Mouse (Mus musculus) megakaryocyte-erythroid progenitor cell, adult 5-6 weeks (primary cell): ENCODE data around the gene Ccdc57. TPM values are rescaled to one million over a fixed set of nuclear protein-coding genes. Genes with fewer than 3 reads are reported as not detected.
"Not testable (repeated sequence)": the region's sequence is repeated elsewhere in the genome, so short reads cannot be mapped to it uniquely, and the experiment has no call there.

Source experiments
- ATAC-seq: replicated peaks from 2 replicates; pipeline ENCODE4 v1.8.0; 2016; ENCODE audit warnings: mild to moderate bottlenecking, inconsistent platforms; ENCODE audit not compliant: severe bottlenecking, poor library complexity, low FRiP score, low TSS enrichment
- total RNA-seq, 2 experiments: library from RNA; stranded (forward) in 1 of 2; stranded (reverse) in 1 of 2; fragments of 200-1000, 215-1000 nt in 1 of 2; fragments of >200 nt in 1 of 2; fragmentation: Nextera tagmentation in 1 of 2; gene quantifications; 2 replicates each; pipeline ENCODE4 v1.2.3; 2014 to 2017

Ccdc57 gene
- total RNA-seq, 2 experiments from 2014 or later = 6.4 to 9.0 TPM

DNA sequence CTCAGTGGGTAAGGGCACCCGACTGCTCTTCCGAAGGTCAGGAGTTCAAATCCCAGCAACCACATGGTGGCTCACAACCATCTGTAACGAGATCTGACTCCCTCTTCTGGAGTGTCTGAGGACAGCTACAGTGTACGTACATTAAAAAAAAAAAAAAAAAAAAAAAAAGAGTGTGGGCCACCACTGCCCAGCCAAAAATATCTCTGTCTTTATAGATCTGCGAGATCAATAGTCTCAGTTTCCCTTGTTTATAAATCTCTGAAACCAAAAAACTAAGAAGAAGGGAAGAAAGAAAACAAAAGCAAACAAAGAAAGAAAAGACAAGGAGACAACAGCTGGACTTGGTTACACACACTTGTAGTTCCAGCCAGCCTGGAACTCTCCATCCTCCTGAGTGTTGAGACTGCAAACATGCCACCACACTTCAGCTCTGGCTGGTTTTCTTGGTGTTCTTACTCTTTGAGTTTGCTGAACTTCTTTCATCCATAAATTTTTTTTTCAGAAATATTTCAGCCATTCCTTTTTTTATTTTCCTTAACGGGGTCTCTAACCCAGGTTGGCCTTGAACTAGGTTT is 133.3 kb downstream of the Ccdc57 start:
- no peak for ATAC-seq

DNA sequence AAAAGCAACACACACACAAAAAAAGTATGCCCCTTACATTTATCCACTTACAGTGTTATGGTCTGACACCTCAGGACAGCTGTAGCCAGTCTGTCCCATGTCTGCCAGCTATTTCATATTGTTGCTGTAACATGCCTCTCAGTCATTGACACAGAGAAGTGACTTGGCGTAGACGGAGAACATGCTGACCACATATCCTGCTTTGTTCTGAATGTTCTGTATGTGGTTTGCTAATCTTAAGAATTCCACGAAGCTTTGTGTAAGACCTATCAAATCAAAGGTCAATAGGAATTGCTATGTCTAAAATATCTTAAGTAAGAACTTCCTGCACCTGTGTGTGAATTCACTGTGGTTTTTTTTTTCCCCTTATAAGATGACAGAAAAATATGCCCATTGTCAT is 134.4 kb downstream of the Ccdc57 start:
- no peak for ATAC-seq

- ATAC-seq = no peak
Observed at GRCm38 (mm10) chr11:120796614-120796946, 136.1 kb downstream of the Ccdc57 start.

DNA sequence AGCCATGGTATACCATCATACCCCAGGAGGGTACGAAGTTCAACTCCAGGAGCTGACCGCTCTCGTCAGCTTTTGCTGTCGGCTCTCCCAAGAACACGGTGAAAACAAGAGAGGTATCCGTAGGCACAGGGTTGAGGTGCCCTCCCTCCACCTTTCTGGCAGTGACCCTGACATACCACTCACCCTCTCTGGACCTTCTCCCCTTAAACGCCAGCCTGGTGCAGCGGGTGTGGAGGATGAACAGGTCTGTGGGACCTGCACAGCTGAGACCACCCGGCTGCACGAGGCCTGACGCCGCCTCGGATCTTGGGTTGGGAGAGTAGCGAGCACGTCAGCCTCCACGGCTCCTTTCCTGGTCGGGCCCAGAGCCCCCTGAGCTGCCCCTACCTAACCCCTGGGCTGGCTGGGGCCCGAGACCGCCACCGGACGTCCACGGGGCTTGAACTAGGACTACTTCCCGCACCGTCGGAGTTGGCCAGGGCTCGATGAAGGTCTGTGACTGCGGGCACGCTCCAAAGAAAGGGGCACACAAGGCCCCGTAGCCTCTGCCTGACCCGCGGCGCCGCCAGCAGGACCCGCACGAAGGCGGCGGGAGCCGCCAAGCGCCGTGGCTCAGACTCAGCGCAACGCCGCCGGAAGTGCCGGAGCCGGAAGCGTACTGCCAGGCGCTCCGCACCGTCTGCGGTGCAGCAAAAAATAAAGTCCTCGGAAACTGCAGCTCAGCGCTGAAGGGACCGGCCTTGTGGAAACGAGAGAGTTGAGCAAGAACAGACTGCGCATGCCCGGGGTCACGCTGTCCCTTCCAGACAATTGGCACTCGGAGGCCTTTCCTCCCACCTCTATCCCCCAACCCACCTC is 136.7 kb downstream of the Ccdc57 start, which contains the start of gene Dus1l:
Gene Dus1l, minus strand, starts transcription at position 648 of the 858 bp plus-strand sequence.
- peak; percentile 73 for ATAC-seq

DNA sequence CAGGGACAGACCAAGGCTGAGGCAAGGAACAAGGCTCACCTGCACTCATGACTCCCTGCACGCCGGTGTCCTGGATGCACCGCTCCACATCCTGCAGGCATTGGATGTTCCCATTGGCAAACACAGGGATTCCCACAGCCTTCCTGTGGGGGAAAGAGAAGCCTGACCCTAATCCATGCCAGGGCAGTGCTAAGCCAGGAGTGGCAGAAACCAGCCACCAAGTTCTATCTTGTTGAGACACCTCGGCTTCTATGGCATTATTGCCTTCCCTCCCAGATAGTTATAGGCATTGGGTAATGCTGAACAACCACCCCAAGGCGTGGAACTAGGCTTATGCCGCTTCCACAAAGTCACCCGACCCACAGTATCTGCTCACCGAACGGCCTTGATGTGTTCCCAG is 140.0 kb downstream of the Ccdc57 start:
- ATAC-seq = no peak

- ATAC-seq = no peak
Observed at GRCm38 (mm10) chr11:120789810-120790209, 142.9 kb downstream of the Ccdc57 start.

GRCm38 (mm10) chr11:120789355-120789754 is 143.3 kb downstream of the Ccdc57 start:
- ATAC-seq = no peak

GRCm38 (mm10) chr11:120788460-120788859 is 144.2 kb downstream of the Ccdc57 start:
- ATAC-seq = not testable (repeated sequence)

GRCm38 (mm10) chr11:120785145-120785544 is 147.5 kb downstream of the Ccdc57 start:
- no peak for ATAC-seq

GRCm38 (mm10) chr11:120784064-120784791 is 148.4 kb downstream of the Ccdc57 start, which contains the start of the genes Rfng and Gps1:
TSS of gene Rfng (minus strand) at chr11:120784207.
TSS of gene Gps1 (plus strand) at chr11:120784272.
- ATAC-seq = peak; percentile 59

- no peak for ATAC-seq
Observed at GRCm38 (mm10) chr11:120783426-120784063, 149.1 kb downstream of the Ccdc57 start.

GRCm38 (mm10) chr11:120781361-120781760 is 151.3 kb downstream of the Ccdc57 start:
- ATAC-seq = not testable (repeated sequence)

- ATAC-seq = no peak
Observed at GRCm38 (mm10) chr11:120779876-120780275, 152.8 kb downstream of the Ccdc57 start.

- ATAC-seq = no peak
Observed at GRCm38 (mm10) chr11:120777123-120777522, 155.5 kb downstream of the Ccdc57 start.

Other genes with a start within 250 kb of the Ccdc57 start
- gene Cenpx, start 219.1 kb downstream of the Ccdc57 start, total RNA-seq (2014; fragmentation: Nextera tagmentation) = 132 and 157 TPM in 2 replicates
- 95.0 and 99.4 TPM in 2 replicates for gene Cenpx, start 219.1 kb downstream of the Ccdc57 start, total RNA-seq (2017)
- gene Lrrc45, start 218.9 kb downstream of the Ccdc57 start, total RNA-seq (2014; fragmentation: Nextera tagmentation) = 25.3 and 34.4 TPM in 2 replicates
- gene Lrrc45, start 218.9 kb downstream of the Ccdc57 start, total RNA-seq (2017) = 37.0 and 38.1 TPM in 2 replicates
- gene Rac3, start 211.4 kb downstream of the Ccdc57 start, total RNA-seq (2014; fragmentation: Nextera tagmentation) = 1.6 and 2.9 TPM in 2 replicates
- gene Rac3, start 211.4 kb downstream of the Ccdc57 start, total RNA-seq (2017) = not detected in 2 replicates
- 12.7 and 14.9 TPM in 2 replicates for gene Dcxr, start 205.6 kb downstream of the Ccdc57 start, total RNA-seq (2014; fragmentation: Nextera tagmentation)
- gene Dcxr, start 205.6 kb downstream of the Ccdc57 start, total RNA-seq (2017) = 6.2 and 10.2 TPM in 2 replicates
- gene Cbr2, start 200.8 kb downstream of the Ccdc57 start, total RNA-seq (2014; fragmentation: Nextera tagmentation) = not detected in 2 replicates
- not detected in 2 replicates for gene Cbr2, start 200.8 kb downstream of the Ccdc57 start, total RNA-seq (2017)
- 2.5 and 12.0 TPM in 2 replicates for gene Hmga1b, start 170.1 kb downstream of the Ccdc57 start, total RNA-seq (2014; fragmentation: Nextera tagmentation)
- 8.7 and 10.9 TPM in 2 replicates for gene Hmga1b, start 170.1 kb downstream of the Ccdc57 start, total RNA-seq (2017)
- 43.1 and 47.2 TPM in 2 replicates for gene Rfng, start 148.7 kb downstream of the Ccdc57 start, total RNA-seq (2014; fragmentation: Nextera tagmentation)
- 4.8 and 9.5 TPM in 2 replicates for gene Rfng, start 148.7 kb downstream of the Ccdc57 start, total RNA-seq (2017)
- gene Gps1, start 148.6 kb downstream of the Ccdc57 start, total RNA-seq (2014; fragmentation: Nextera tagmentation) = 107 TPM in 2 replicates
- gene Gps1, start 148.6 kb downstream of the Ccdc57 start, total RNA-seq (2017) = 103 and 119 TPM in 2 replicates
- 150 TPM in 2 replicates for gene Dus1l, start 136.5 kb downstream of the Ccdc57 start, total RNA-seq (2014; fragmentation: Nextera tagmentation)
- gene Dus1l, start 136.5 kb downstream of the Ccdc57 start, total RNA-seq (2017) = 68.4 and 87.6 TPM in 2 replicates
- gene Fasn, start 108.3 kb downstream of the Ccdc57 start, total RNA-seq (2014; fragmentation: Nextera tagmentation) = 92.0 and 92.3 TPM in 2 replicates
- 27.2 and 34.0 TPM in 2 replicates for gene Fasn, start 108.3 kb downstream of the Ccdc57 start, total RNA-seq (2017)
- 0.15 and 1.9 TPM in 2 replicates for gene Slc16a3, start 15.6 kb upstream of the Ccdc57 start, total RNA-seq (2014; fragmentation: Nextera tagmentation)
- gene Slc16a3, start 15.6 kb upstream of the Ccdc57 start, total RNA-seq (2017) = 2.1 and 3.2 TPM in 2 replicates
- 64.0 and 86.0 TPM in 2 replicates for gene Csnk1d, start 58.5 kb upstream of the Ccdc57 start, total RNA-seq (2014; fragmentation: Nextera tagmentation)
- 109 and 132 TPM in 2 replicates for gene Csnk1d, start 58.5 kb upstream of the Ccdc57 start, total RNA-seq (2017)
- 16.6 TPM in 2 replicates for gene Cd7, start 106.5 kb upstream of the Ccdc57 start, total RNA-seq (2014; fragmentation: Nextera tagmentation)
- gene Cd7, start 106.5 kb upstream of the Ccdc57 start, total RNA-seq (2017) = 1.2 and 6.7 TPM in 2 replicates
- gene Sectm1b, start 130.7 kb upstream of the Ccdc57 start, total RNA-seq (2014; fragmentation: Nextera tagmentation) = not detected in 2 replicates
- gene Sectm1b, start 130.7 kb upstream of the Ccdc57 start, total RNA-seq (2017) = not detected in 2 replicates
- gene Sectm1a, start 148.3 kb upstream of the Ccdc57 start, total RNA-seq (2014; fragmentation: Nextera tagmentation) = not detected in 2 replicates
- not detected in 2 replicates for gene Sectm1a, start 148.3 kb upstream of the Ccdc57 start, total RNA-seq (2017)
- gene Tex19.2, start 185.8 kb upstream of the Ccdc57 start, total RNA-seq (2014; fragmentation: Nextera tagmentation) = not detected in 2 replicates
- not detected in 2 replicates for gene Tex19.2, start 185.8 kb upstream of the Ccdc57 start, total RNA-seq (2017)
- gene Tex19.1, start 213.3 kb upstream of the Ccdc57 start, total RNA-seq (2014; fragmentation: Nextera tagmentation) = not detected in 2 replicates
- gene Tex19.1, start 213.3 kb upstream of the Ccdc57 start, total RNA-seq (2017) = not detected in 2 replicates
- gene Uts2r, start 227.4 kb upstream of the Ccdc57 start, total RNA-seq (2014; fragmentation: Nextera tagmentation) = not detected in 2 replicates
- not detected in 2 replicates for gene Uts2r, start 227.4 kb upstream of the Ccdc57 start, total RNA-seq (2017)